Mouse (Mus musculus) erythroblast, embryonic 14.5 days (primary cell): ENCODE data around the gene Zbtb22.

Experiments used
- GATA1 ChIP-seq: IDR thresholded peaks from 2 replicates; pipeline ENCODE4 v1.6.1; 2012; ENCODE audit warnings: low read length, inconsistent platforms, mixed read lengths
- TAL1 ChIP-seq: IDR thresholded peaks from 3 replicates; pipeline ENCODE4 v1.6.1; 2012; ENCODE audit warnings: low read length, inconsistent platforms, mixed read lengths

DNA sequence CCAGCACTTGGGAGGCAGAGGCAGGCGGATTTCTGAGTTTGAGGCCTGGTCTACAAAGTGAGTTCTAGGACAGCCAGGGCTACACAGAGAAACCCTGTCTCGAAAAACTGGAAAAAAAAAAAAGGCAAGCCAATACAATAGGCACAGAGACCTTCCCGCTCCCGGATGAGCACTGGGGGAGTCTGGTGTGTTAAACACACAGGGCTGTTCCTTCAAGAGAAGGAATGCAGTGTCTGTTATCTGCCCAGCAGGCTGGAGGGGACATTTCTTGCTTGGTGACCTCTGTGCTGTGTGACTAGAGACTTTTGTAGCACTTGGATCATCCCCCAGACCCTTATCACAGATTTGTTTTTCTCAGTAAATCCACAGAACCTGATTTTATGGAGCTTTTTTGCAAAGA is 14.1 kb upstream of the Zbtb22 start:
- TF ChIP-seq TAL1, result no peak
- TF ChIP-seq GATA1, result no peak
